27 mouse cellular contexts compared by ENCODE assay signal in genomic region chr12:40508416-40508815, GRCm38 (mm10).
DNase-seq lines count a peak whose midpoint lies in the region; TF ChIP-seq lines count a peak whose summit lies in the region.
"Had no signal": no experiment of that assay in that cellular context is flagged by ENCODE, and none has a peak within 500 bp of the region (broad histone marks: within the 10 kb centered on the region; RNA-seq: fewer than 3 reads in every experiment).

No protein-coding gene starts in this region.

- H3K4me3 ChIP-seq in gastrocnemius, adult 2 months: peak overlapping the region; percentile 25; the same call in 1 of the 2 replicates
- H3K4me3 ChIP-seq: embryonic facial prominence, embryonic 15.5 days; forebrain, embryonic 12.5 days; hindbrain, embryonic 10.5 days; intestine, embryonic 15.5 days; midbrain, embryonic 10.5 days had no signal

- H3K27ac ChIP-seq in gastrocnemius, adult 2 months: peak overlapping the region; percentile 56
- H3K27ac ChIP-seq: embryonic facial prominence, embryonic 15.5 days; forebrain, embryonic 12.5 days; hindbrain, embryonic 10.5 days; hindbrain, postnatal 0 days; intestine, embryonic 15.5 days; liver, embryonic 14.5 days; midbrain, embryonic 10.5 days had no signal

- no peak for TF ChIP-seq CTCF in gastrocnemius, adult 2 months (IDR thresholded peaks at IDR 0.05)

- DNase-seq in gastrocnemius, adult 2 months: no peak
- no peak for DNase-seq in gastrocnemius, postnatal 36 days
- peak; percentile 24 for DNase-seq in lung, postnatal 36 days
- DNase-seq in lung, postnatal 25 days (ENCODE audit: low spot score): no peak
- DNase-seq in Muller cell, postnatal 12 days (ENCODE audit: inconsistent ontology term): peak; percentile 45
- peak; percentile 36 for DNase-seq in adipocyte (ENCODE audit: low spot score)
- DNase-seq in embryo, embryonic 10.5 days (ENCODE audit: low spot score): no peak
- DNase-seq: adrenal gland, postnatal 14 days; B cell, adult 2 months; cerebellum, adult 9-11 months; gastrocnemius, postnatal 25 days; heart, postnatal 14 days; kidney, adult 2 months; kidney, postnatal 36 days; layer of hippocampus, postnatal 36 days; left cerebral cortex, postnatal 4 days; lung, adult 2 months; lung, postnatal 10 days; spleen, adult 18-20 months; thymus, postnatal 14 days had no signal

- intact Hi-C loops in gastrocnemius, adult 2 months (cut with DNase I): loop anchor here (5.0 kb wide), 1 partner anchor 69 kb away; no protein-coding TSS in a partner anchor
- intact Hi-C loops in gastrocnemius, postnatal 36 days (cut with DNase I): loop anchor here (10.0 kb wide), 1 partner anchor 166 kb away; no protein-coding TSS in a partner anchor

Comparison
In these comparisons a context has a peak if more than half of its experiments do, and no peak if none do; other contexts are left out.
1. DNase-seq: peak in lung, postnatal 36 days (single experiment), Muller cell, postnatal 12 days (single experiment) and adipocyte (single experiment); none in gastrocnemius, adult 2 months (single experiment), gastrocnemius, postnatal 36 days (0 of 2), lung, postnatal 25 days (single experiment) and embryo, embryonic 10.5 days (single experiment).